Mouse (Mus musculus) kidney, adult 2 months (tissue): ENCODE results near the gene Sars. TPM values are rescaled to one million over a fixed set of nuclear protein-coding genes. Genes with fewer than 3 reads are reported as not detected.
A peak's percentile ranks its signal among the peaks of the same experiment; 100 is the strongest.

ENCODE experiments used
- DNase-seq: peaks from one replicate; pipeline ENCODE4 v3.0.0; 2021
- H3K27ac ChIP-seq: fragments of 200-500 bp; 2 replicates; pipeline ENCODE4 v1.5.1; 2012; ENCODE audit warnings: low read depth, low read length, control low read depth, inconsistent platforms; ENCODE audit not compliant: insufficient read depth
- H3K27me3 ChIP-seq: fragments of 200-500 bp; replicated peaks from 2 replicates; pipeline ENCODE4 v1.6.1; 2012; ENCODE audit warnings: mild to moderate bottlenecking, moderate library complexity, low read length, inconsistent platforms; ENCODE audit not compliant: control insufficient read depth, insufficient read depth
- H3K36me3 ChIP-seq: fragments of 200-500 bp; 2 replicates; pipeline ENCODE4 v1.6.1; 2012; ENCODE audit warnings: mild to moderate bottlenecking, moderate library complexity, low read length, inconsistent platforms; ENCODE audit not compliant: control insufficient read depth, insufficient read depth
- H3K4me1 ChIP-seq: fragments of 200-500 bp; 2 replicates; pipeline ENCODE4 v1.6.1; 2011; ENCODE audit warnings: low read length; ENCODE audit not compliant: control insufficient read depth, insufficient read depth
- H3K4me3 ChIP-seq: fragments of 200-500 bp; 2 replicates; pipeline ENCODE4 v1.5.1; 2011; ENCODE audit warnings: mild to moderate bottlenecking, low read depth, low read length, control low read depth; ENCODE audit not compliant: insufficient read depth
- CTCF ChIP-seq: fragments of 200-500 bp; conservative IDR thresholded peaks from 2 replicates; pipeline ENCODE4 v1.5.1; 2011; ENCODE audit warnings: low read depth, mild to moderate bottlenecking, control low read depth, low read length, moderate library complexity, mixed read lengths; ENCODE audit not compliant: insufficient read depth, insufficient read length
- POLR2A ChIP-seq: fragments of 200-500 bp; IDR thresholded peaks from one replicate; pipeline ENCODE4 v1.6.1; 2011; ENCODE audit warnings: low read depth, low read length, control low read depth
- WGBS: fragments of 180-500 bp; shearing (Covaris S2); methylation state at CpG from one replicate; pipeline ENCODE4 v1.1.7; 2018; 5-methylcytosine and 5-hydroxymethylcytosine counted together
- polyA plus RNA-seq: library from polyadenylated mRNA; depleted of rRNA; stranded (reverse); fragments of >200 nt; gene quantifications from 2 replicates; pipeline ENCODE4 v1.2.3, GENCODE M21; 2012; rRNA removed

Sars gene
- 49.2 and 58.8 TPM in 2 replicates for polyA plus RNA-seq

- Histone ChIP-seq H3K4me3 (peak within 1 kb of the TSS; percentile 87), H3K36me3 (no peaks in the 10 kb centered on the region), H3K27me3 (no peaks in the 10 kb centered on the region), H3K4me1 (peaks cover 5% of the 10 kb centered on the region; the same call in 1 of the 2 replicates), H3K27ac (peak within 1 kb of the TSS; percentile 74)
- peak; percentile 77 for TF ChIP-seq POLR2A
- no peak for TF ChIP-seq CTCF
- WGBS, result under 1% methylated on average over 41 of the region's 41 CpGs
- DNase-seq, result peak; percentile 96
Observed at GRCm38 (mm10) chr3:108444698-108445365, at the start of gene Sars. Gene Sars (minus strand): TSS chr3:108445209.

- Histone ChIP-seq H3K4me1 (no peaks in the 10 kb centered on the region), H3K27me3 (no peaks in the 10 kb centered on the region), H3K36me3 (no peaks in the 10 kb centered on the region), H3K4me3 (no peak overlapping the region), H3K27ac (no peak overlapping the region)
- WGBS, result 57% methylated on average over 3 of the region's 3 CpGs
- DNase-seq, result no peak
- TF ChIP-seq CTCF (peak; percentile 53), POLR2A (no peak)
Observed at GRCm38 (mm10) chr3:108489968-108490367, 45.0 kb upstream of the Sars start.

GRCm38 (mm10) chr3:108484749-108485148 is 39.7 kb upstream of the Sars start:
- H3K36me3 ChIP-seq, result no peaks in the 10 kb centered on the region
- 91% methylated on average over 4 of the region's 4 CpGs for WGBS
- DNase-seq, result no peak
- no peak overlapping the region for H3K4me3 ChIP-seq
- H3K4me1 ChIP-seq, result no peaks in the 10 kb centered on the region
- TF ChIP-seq POLR2A (no peak), CTCF (no peak)
- no peak overlapping the region for H3K27ac ChIP-seq
- no peaks in the 10 kb centered on the region for H3K27me3 ChIP-seq

GRCm38 (mm10) chr3:108478800-108479199 is 33.8 kb upstream of the Sars start:
- H3K36me3 ChIP-seq, result no peaks in the 10 kb centered on the region
- 90% methylated on average over 4 of the region's 4 CpGs for WGBS
- peaks cover 8% of the 10 kb centered on the region; the same call in 1 of the 2 replicates for H3K4me1 ChIP-seq
- TF ChIP-seq CTCF, result no peak
- no peak for TF ChIP-seq POLR2A
- no peaks in the 10 kb centered on the region for H3K27me3 ChIP-seq
- H3K4me3 ChIP-seq, result no peak overlapping the region
- no peak for DNase-seq
- no peak overlapping the region for H3K27ac ChIP-seq

- H3K4me3 ChIP-seq, result no peak overlapping the region
- peak; percentile 96 for DNase-seq
- no peak for TF ChIP-seq CTCF
- TF ChIP-seq POLR2A, result no peak
- H3K36me3 ChIP-seq, result no peaks in the 10 kb centered on the region
- H3K27me3 ChIP-seq, result no peaks in the 10 kb centered on the region
- WGBS, result 21% methylated on average over 14 of the region's 14 CpGs
- H3K27ac ChIP-seq, result peak overlapping the region; percentile 59
- peaks cover 8% of the 10 kb centered on the region; the same call in 1 of the 2 replicates for H3K4me1 ChIP-seq
Observed at GRCm38 (mm10) chr3:108476761-108477619, 32.0 kb upstream of the Sars start.

- TF ChIP-seq POLR2A, result no peak
- TF ChIP-seq CTCF, result 0 out of 2 replicates have a peak, but pooled peaks have one; percentile 26
- Histone ChIP-seq H3K36me3 (no peaks in the 10 kb centered on the region), H3K27me3 (no peaks in the 10 kb centered on the region), H3K4me1 (peaks cover 8% of the 10 kb centered on the region; the same call in 1 of the 2 replicates), H3K27ac (no peak overlapping the region), H3K4me3 (no peak overlapping the region)
- WGBS, result 48% methylated on average over 5 of the region's 5 CpGs
- DNase-seq, result peak; percentile 66
Observed at GRCm38 (mm10) chr3:108475496-108475895, 30.5 kb upstream of the Sars start.

- Histone ChIP-seq H3K36me3 (no peaks in the 10 kb centered on the region), H3K4me1 (peaks cover 8% of the 10 kb centered on the region; the same call in 1 of the 2 replicates), H3K27me3 (no peaks in the 10 kb centered on the region), H3K4me3 (no peak overlapping the region), H3K27ac (no peak overlapping the region)
- DNase-seq, result no peak
- no peak for TF ChIP-seq POLR2A
- TF ChIP-seq CTCF, result no peak
- 92% methylated on average over 7 of the region's 7 CpGs for WGBS
Observed at GRCm38 (mm10) chr3:108474969-108475368, 30.0 kb upstream of the Sars start.
